Mouse (Mus musculus) heart, postnatal 4 days (tissue): ENCODE data around the gene Cst11. TPM values are rescaled to one million over a fixed set of nuclear protein-coding genes. Genes with fewer than 3 reads are reported as not detected.
"Not testable (repeated sequence)": the region's sequence is repeated elsewhere in the genome, so short reads cannot be mapped to it uniquely, and the experiment has no call there.

ENCODE experiments used
- DNase-seq: peaks from one replicate; pipeline ENCODE4 v3.0.0; 2021
- total RNA-seq, 2 experiments: library from RNA; stranded (reverse); gene quantifications; 2 replicates each; pipeline ENCODE4 v1.2.3; 2021

Gene Cst11
- not detected for total RNA-seq

DNA sequence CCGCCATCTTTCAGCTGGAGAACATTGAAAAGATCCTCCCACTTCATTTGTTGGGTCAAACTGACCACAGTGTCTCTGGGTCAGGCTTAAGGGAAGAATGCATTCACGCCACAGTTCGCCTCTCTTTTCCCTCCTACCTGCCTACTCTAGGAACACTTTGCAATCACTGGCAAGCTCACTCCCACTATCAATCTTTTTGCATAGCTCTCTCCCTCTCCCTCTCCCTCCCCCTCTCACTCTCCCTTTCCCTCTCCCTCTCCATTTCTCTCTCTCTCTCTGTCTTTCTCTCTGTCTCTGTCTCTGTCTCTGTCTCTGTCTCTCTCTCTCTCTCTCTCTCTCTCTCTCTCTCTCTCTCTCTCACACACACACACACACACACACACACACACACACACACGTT, at the start of gene Cst11:
Gene Cst11 (minus strand): TSS at position 101 of the 400 bp plus-strand sequence.
- DNase-seq, result not testable (repeated sequence)

GRCm38 (mm10) chr2:148819909-148820308, 48.6 kb upstream of the Cst11 start, which contains the start of gene Cst13:
Gene Cst13, plus strand, starts transcription at chr2:148820081.
- DNase-seq, result no peak

- no peak for DNase-seq
Measured at GRCm38 (mm10) chr2:148806696-148807095, 35.4 kb upstream of the Cst11 start.

GRCm38 (mm10) chr2:148801491-148801921, 30.2 kb upstream of the Cst11 start:
- DNase-seq, result peak; percentile 6

DNA sequence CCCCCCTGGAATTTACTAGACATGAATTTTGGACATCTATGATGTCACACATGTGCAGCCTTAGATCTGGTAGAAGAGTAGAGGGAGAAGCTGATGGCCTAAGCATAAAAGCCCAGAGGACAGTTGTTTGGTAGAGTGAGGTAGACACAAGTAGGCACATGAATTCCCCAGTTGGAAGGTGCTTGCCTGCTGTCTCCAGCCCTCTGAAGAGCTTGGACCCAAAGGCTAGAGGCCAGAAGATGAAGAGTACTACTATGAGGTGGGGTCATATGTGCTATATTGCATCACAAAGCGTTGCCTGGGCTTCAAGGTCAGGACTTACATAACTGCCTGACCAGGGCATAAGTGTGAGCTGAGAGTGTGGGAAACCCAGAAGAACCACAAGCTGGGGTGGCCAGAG, 27.2 kb upstream of the Cst11 start, which contains the start of gene Cst8:
Gene Cst8 (plus strand): TSS at position 301 of the 400 bp plus-strand sequence.
- DNase-seq, result no peak

DNA sequence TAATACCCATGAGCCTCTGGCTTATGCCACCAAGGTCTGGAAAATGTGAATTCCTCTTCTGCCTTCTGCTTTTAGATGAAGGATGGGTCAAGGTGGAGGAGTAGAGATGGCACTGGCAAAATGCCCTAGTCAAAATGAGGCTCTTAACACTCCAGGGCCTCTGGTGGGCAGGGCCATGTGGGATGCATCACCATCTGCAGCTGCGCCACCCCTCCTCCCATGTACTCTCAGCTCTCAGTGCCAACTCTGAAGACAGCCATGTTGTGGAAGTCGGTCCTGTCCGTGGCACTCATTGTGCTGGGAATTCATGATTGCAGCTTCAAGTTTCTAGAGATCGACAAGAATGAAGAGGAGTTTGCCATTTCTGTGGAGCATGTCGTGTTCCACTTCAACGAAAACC, 17.8 kb upstream of the Cst11 start, which contains the start of gene Cst12:
Gene Cst12 (plus strand): TSS at position 220 of the 400 bp plus-strand sequence.
- no peak for DNase-seq

GRCm38 (mm10) chr2:148781709-148782108, 10.4 kb upstream of the Cst11 start, which contains the start of gene 8030411F24Rik:
Gene 8030411F24Rik, plus strand, starts transcription at chr2:148782009.
- DNase-seq, result no peak

- no peak for DNase-seq
Measured at GRCm38 (mm10) chr2:148763648-148764388, 7.5 kb downstream of the Cst11 start.

- DNase-seq, result no peak
Measured at GRCm38 (mm10) chr2:148754310-148754846, 16.9 kb downstream of the Cst11 start.

DNA sequence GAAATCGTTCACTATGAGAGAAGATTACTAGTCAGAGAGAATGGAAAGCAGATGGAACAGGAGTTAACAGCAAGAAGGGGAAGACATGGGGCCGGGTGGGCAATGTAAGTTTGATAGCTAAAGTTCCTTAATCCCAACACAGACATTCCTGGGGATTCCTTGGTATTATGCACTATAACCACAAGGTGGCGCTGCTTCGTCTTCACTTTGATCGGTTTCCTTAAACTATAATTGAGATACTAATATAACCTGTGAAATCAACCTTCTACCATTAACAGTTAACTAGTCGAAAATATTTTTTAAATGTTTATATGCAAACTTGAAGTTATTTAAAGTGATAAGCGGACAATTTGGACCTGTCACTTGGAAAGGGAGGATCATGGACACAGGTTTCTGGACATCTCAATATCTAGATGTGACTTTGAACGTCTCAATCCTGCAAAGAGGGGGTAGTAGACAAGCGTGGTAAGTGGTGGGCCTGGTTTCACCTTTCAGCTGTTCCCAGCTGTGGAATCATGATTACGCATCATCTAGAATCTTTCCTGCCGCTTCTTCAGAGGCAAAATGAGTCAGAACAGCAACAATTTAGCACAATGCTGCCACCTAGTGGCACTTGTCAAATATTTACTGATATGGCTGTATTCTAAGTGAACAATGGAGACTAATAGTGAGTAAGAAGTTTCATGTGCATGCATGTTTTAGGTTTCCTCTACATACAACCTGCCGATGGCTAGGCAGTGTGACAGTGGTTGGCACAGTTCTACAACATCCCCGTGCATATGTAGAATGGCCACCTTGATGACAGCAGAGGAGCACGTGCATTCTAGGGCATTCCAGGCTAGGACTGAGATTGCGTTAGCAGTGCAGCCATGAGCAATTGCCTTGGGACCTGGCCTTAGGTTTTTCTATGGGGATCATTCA, 19.1 kb downstream of the Cst11 start:
- peak; percentile 75 for DNase-seq

DNA sequence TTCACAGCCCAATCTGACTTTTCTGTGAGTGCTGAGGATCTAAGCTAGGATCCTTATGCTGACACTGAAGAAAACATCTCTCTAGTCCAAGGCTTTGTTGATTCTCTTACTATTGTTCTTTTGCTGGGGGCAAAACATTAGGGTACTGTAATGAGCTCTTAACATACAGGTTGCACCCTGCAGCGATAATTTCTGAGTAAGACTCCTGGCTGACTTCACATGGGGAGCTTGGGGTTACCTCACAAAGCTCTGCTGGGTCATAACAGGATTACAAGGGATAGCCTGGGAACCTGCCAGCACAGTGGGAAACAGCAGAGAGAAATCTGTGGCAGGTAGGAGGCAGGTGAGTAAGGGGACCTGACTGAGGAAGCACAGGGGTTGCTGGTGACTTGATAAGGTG, 21.2 kb downstream of the Cst11 start, which contains the start of gene Cstl1:
Gene Cstl1 (plus strand): TSS at position 301 of the 400 bp plus-strand sequence.
- DNase-seq, result no peak

GRCm38 (mm10) chr2:148743846-148744407, 27.4 kb downstream of the Cst11 start:
- DNase-seq, result no peak

DNA sequence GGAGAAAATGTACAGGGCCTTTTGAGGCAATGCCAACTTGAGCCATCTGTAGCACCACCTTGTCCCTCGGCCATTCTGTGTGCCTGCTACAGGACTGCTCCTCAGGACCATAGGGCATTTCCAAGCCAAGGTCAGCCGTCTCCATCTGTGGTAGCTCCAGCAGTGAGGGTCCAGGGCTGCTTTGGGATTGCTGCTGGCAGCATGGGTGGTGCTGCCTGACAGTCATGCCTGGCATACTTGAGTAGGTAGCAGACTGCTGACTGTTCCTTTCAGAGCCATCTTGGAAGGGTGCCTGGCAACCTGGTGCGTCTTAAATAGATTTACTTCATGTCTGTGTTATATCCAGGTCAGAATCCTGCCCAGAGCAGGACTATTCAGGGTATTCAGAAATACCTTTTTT, 28.3 kb downstream of the Cst11 start:
- DNase-seq, result no peak

GRCm38 (mm10) chr2:148732327-148733000, 38.8 kb downstream of the Cst11 start, which contains the start of gene Napb:
Gene Napb, minus strand, starts transcription at chr2:148732467.
- DNase-seq, result peak; percentile 92

- peak; percentile 14 for DNase-seq
Measured at GRCm38 (mm10) chr2:148731614-148732326, 39.5 kb downstream of the Cst11 start.

DNA sequence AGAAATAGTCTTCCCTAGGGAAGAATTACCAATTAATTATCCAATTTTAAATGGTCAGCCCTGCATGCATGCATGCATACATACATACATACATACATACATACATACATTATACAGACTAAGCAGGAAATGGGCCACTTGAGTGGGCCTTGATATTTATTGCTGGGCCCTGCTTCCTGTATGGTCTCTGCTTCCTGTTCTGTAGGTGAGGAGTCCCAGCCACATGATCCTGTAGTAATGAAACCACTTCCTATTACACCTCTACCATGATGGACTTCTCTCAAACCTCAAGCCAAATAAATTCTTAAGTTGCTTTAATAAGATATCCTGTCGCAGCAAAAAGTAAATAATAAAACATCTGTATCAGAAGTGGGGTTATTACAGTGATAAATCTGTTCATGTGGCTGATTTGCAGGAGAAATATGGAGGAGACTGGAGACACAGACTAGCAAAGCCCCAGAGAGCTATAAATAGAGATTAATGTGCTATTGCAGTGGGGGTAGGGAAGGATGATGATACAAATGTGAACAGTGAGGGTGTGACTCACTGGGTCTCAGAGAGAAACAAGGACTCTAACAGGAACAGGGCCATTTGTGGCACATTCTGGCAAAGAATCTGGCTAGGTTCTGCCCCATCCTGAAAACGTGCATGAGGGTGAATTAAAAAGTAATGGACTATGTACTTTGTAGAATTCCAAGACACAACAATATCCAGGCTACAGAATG, 51.9 kb downstream of the Cst11 start:
- DNase-seq, result no peak
